Mouse (Mus musculus) adipose tissue, adult 10 weeks (tissue): ENCODE measurements around the gene Ubxn6. TPM values are rescaled to one million over a fixed set of nuclear protein-coding genes. Genes with fewer than 3 reads are reported as not detected.

Source experiments
- polyA plus RNA-seq: library from polyadenylated mRNA; stranded (reverse); fragments of 350-450 nt; fragmentation: Illumina TruSeq; extraction: RNeasy Lipid Tissue Mini Kit (QIAGEN cat#74804); gene quantifications from one replicate; pipeline ENCODE4 v1.2.3, GENCODE M21; 2014; ENCODE audit warnings: low read depth, low replicate concordance

Gene Ubxn6
- polyA plus RNA-seq = 75.3 TPM

DNA sequence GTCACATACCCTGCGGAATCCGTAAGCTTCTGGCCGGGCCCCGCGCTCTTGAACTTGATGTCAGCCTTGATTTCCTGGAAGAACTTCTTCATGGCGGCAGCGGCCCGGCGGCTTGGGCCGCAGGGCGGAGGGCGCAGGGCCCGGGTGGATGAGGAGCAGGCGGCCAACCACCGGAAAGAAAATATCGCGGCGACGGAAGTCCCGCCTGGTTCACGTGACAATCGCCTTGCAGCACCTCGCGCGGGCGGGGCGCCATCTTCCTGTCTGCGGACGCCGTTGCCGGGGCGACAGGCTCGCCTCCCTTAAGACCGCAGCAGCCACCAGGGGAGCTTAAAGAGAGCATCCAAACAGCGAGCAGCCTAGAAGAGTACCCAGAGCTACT is at the start of gene Ubxn6:
Ubxn6 (minus strand) TSS at position 202 of the 382 bp plus-strand sequence.

DNA sequence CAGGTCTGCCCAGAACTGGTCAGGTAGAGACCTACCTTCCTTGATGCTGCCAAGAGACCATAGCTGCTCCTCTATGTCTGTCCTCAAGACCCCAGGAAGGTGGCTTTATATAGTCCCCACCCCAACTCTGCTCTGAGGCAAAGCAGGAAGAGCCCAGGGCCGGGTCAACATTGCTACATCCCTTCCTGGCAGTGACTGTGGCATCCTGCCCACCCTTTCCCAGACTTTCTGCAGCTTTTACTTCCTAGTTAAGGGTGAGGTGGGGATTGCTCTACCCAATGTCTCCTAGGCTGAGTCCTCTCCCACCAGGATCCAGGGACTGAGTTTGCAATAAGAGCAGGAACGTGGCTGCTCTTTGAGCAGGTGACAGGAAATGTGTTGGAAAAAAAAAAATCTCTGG is 47.0 kb upstream of the Ubxn6 start, which contains the start of gene Lrg1:
Lrg1 (minus strand) TSS at position 176 of the 400 bp plus-strand sequence.

GRCm38 (mm10) chr17:56117251-56117710 is 42.5 kb upstream of the Ubxn6 start, which contains the start of gene Plin5:
Gene Plin5 (minus strand): TSS chr17:56117596.

GRCm38 (mm10) chr17:56109219-56110051 is 34.6 kb upstream of the Ubxn6 start, which contains the start of gene Plin4:
Gene Plin4 (minus strand): TSS chr17:56109803.

DNA sequence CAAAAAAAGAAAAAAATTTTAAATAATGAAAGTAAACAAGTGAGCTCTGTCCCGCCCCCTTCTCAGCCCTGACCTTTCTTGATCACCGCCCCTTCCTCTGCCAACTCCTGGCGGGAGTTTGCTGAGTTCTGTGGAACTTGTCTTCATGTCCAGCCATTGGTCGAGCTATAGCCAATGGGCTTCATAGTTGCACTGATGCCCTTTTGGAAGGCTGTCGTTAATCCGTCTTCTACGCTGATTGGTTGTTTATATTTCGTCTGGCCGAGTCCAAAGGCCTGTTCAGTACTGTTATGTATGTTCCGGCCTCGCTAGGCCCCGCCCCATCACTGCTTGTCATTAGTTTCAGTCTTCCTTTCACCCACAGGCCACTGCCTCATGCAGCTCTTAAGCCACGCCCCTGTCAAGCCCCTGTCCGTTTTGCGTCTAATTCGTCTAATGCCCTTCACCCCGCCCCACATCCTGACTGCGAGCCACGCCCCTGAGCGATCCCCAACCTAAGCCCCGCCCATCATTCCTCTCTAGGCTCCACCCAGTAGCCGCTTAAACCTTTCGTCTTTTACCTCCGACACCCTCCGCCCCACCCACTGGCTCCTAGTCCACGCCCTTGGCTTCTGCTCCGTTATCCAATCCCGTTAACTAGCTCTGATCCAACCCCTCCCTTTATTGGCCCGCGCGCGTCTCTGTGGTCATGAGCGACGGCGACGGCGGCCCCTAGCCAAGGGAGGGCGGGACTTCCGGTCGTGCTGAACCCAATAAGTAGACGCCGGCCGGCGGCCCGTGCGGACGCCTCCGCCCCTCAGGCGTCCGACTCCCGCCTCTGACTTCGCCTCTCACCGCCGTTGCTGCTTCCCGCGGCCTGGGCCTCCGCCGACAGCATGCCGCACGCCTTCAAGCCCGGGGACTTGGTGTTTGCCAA is 4.3 kb upstream of the Ubxn6 start, which contains the start of gene Hdgfl2:
Hdgfl2 (plus strand) TSS at position 755 of the 916 bp plus-strand sequence.

DNA sequence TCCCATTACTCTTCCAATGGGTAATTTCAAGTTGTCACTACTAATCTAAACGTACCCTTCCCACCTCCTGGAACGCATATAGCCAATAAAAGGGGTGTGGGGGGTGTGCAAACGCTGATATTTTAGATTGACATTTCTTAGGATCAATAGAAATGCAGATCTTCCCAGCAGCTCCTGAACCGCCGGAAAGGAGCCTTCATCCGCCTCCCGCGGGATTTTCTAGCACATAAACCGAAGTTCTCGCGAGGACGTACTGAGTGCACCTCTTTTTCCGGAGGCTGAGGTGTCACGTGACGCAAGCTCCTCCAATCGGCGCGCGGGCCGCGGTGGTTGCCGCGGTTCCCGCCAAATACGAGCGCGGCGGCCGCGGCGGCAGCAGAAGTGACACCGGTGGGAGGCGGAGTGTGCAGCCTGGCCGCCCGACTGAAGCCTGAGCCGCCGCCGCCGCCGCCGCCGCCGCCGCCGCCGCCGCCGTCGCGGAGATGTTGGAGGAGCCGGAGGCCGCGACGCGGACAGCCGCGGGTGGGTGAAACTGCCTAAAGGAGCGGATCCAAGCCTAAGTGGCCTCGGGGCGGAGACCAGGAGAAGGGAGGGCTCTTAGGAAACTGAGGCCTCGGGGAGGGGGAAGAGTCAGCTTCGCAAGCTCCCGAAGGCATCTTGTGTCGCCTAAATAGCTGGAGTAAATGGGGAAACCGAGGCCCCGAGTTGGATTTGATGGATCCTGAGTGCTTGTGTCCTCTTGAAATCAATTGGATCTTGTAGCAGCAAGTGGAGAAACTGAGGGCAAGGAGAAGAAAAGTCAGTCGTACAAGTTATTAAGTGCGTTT is 34.6 kb downstream of the Ubxn6 start, which contains the start of gene Chaf1a:
Chaf1a (plus strand) TSS at position 410 of the 827 bp plus-strand sequence.

GRCm38 (mm10) chr17:56036176-56036900 is 38.5 kb downstream of the Ubxn6 start, which contains the start of gene Sh3gl1:
Gene Sh3gl1 (minus strand): TSS chr17:56036635.

Other genes starting within 250 kb of the Ubxn6 start
- gene Zfp119a, start 196.1 kb downstream of the Ubxn6 start, polyA plus RNA-seq = 4.8 TPM
- gene Zfp959, start 182.9 kb downstream of the Ubxn6 start, polyA plus RNA-seq = 9.7 TPM
- gene Zfp119b, start 125.5 kb downstream of the Ubxn6 start, polyA plus RNA-seq = 7.1 TPM
- 2.5 TPM for gene Ebi3, start 122.4 kb downstream of the Ubxn6 start, polyA plus RNA-seq
- 10.1 TPM for gene Yju2, start 115.9 kb downstream of the Ubxn6 start, polyA plus RNA-seq
- gene Shd, start 104.6 kb downstream of the Ubxn6 start, polyA plus RNA-seq = 2.6 TPM
- not detected for gene Fsd1, start 88.5 kb downstream of the Ubxn6 start, polyA plus RNA-seq
- gene Stap2, start 69.4 kb downstream of the Ubxn6 start, polyA plus RNA-seq = 51.0 TPM
- 53.2 TPM for gene Mpnd, start 69.3 kb downstream of the Ubxn6 start, polyA plus RNA-seq
- gene Sh3gl1, start 38.4 kb downstream of the Ubxn6 start, polyA plus RNA-seq = 43.8 TPM
- 4.7 TPM for gene Chaf1a, start 34.6 kb downstream of the Ubxn6 start, polyA plus RNA-seq
- 58.6 TPM for gene Hdgfl2, start 4.6 kb upstream of the Ubxn6 start, polyA plus RNA-seq
- 510 TPM for gene Plin4, start 34.8 kb upstream of the Ubxn6 start, polyA plus RNA-seq
- 10.4 TPM for gene Plin5, start 42.6 kb upstream of the Ubxn6 start, polyA plus RNA-seq
- 160 TPM for gene Lrg1, start 47.0 kb upstream of the Ubxn6 start, polyA plus RNA-seq
- gene Sema6b, start 65.3 kb upstream of the Ubxn6 start, polyA plus RNA-seq = 5.5 TPM
- gene Tnfaip8l1, start 87.4 kb upstream of the Ubxn6 start, polyA plus RNA-seq = 1.7 TPM
- 63.5 TPM for gene Mydgf, start 108.9 kb upstream of the Ubxn6 start, polyA plus RNA-seq
- gene Dpp9, start 143.9 kb upstream of the Ubxn6 start, polyA plus RNA-seq = 24.6 TPM
- gene Fem1a, start 181.8 kb upstream of the Ubxn6 start, polyA plus RNA-seq = 14.1 TPM
- gene Ticam1, start 201.8 kb upstream of the Ubxn6 start, polyA plus RNA-seq = 14.9 TPM
- 42.2 TPM for gene Plin3, start 217.8 kb upstream of the Ubxn6 start, polyA plus RNA-seq
- 3.3 TPM for gene Arrdc5, start 225.3 kb upstream of the Ubxn6 start, polyA plus RNA-seq
- 6.0 TPM for gene Uhrf1, start 228.3 kb upstream of the Ubxn6 start, polyA plus RNA-seq